Mouse (Mus musculus) T-helper 1 cell (primary cell): ENCODE data around the gene Mrps7.

ENCODE experiments used
- in situ Hi-C: fragments of 300-600 bp; cut with MboI, MseI; formaldehyde crosslinking; loops from one replicate; pipeline ENCODE4 v1.15.1; 2025; ENCODE audit warnings: high pct_unique_total_duplicates

The Mrps7 gene

GRCm38 (mm10) chr11:115603476-115604303, at the start of gene Mrps7, which contains the start of gene Gga3:
Mrps7 (plus strand) TSS chr11:115603925.
Gga3 (minus strand) TSS chr11:115604051.
- in situ Hi-C loops: no loop called here

- in situ Hi-C loops: no loop called here
Observed at GRCm38 (mm10) chr11:115555717-115556116, 48.0 kb upstream of the Mrps7 start.

GRCm38 (mm10) chr11:115563406-115563805, 40.3 kb upstream of the Mrps7 start:
- in situ Hi-C loops: no loop called here

- in situ Hi-C loops: no loop called here
Observed at GRCm38 (mm10) chr11:115564064-115564809, 39.5 kb upstream of the Mrps7 start, which contains the start of gene Nup85. Nup85 (plus strand) TSS chr11:115564434.

GRCm38 (mm10) chr11:115564961-115565360, 38.8 kb upstream of the Mrps7 start:
- in situ Hi-C loops: no loop called here

- in situ Hi-C loops: no loop called here
Observed at GRCm38 (mm10) chr11:115579080-115579479, 24.6 kb upstream of the Mrps7 start.

- in situ Hi-C loops: no loop called here
Observed at GRCm38 (mm10) chr11:115582913-115583606, 20.7 kb upstream of the Mrps7 start.

GRCm38 (mm10) chr11:115584376-115585073, 19.2 kb upstream of the Mrps7 start:
- in situ Hi-C loops: no loop called here

- in situ Hi-C loops: no loop called here
Observed at GRCm38 (mm10) chr11:115585573-115586100, 18.1 kb upstream of the Mrps7 start.

GRCm38 (mm10) chr11:115586403-115586802, 17.3 kb upstream of the Mrps7 start:
- in situ Hi-C loops: no loop called here

GRCm38 (mm10) chr11:115587984-115588383, 15.7 kb upstream of the Mrps7 start:
- in situ Hi-C loops: no loop called here

- in situ Hi-C loops: no loop called here
Observed at GRCm38 (mm10) chr11:115590526-115591075, 13.1 kb upstream of the Mrps7 start.

- in situ Hi-C loops: no loop called here
Observed at GRCm38 (mm10) chr11:115595209-115595608, 8.5 kb upstream of the Mrps7 start.

GRCm38 (mm10) chr11:115598309-115598708, 5.4 kb upstream of the Mrps7 start:
- in situ Hi-C loops: no loop called here

- in situ Hi-C loops: no loop called here
Observed at GRCm38 (mm10) chr11:115599722-115600121, 4.0 kb upstream of the Mrps7 start.

- in situ Hi-C loops: no loop called here
Observed at GRCm38 (mm10) chr11:115600743-115601142, 3.0 kb upstream of the Mrps7 start.

GRCm38 (mm10) chr11:115601174-115601573, 2.6 kb upstream of the Mrps7 start:
- in situ Hi-C loops: no loop called here

- in situ Hi-C loops: no loop called here
Observed at GRCm38 (mm10) chr11:115603128-115603475, 623 bp upstream of the Mrps7 start.

- in situ Hi-C loops: no loop called here
Observed at GRCm38 (mm10) chr11:115604304-115604696, 575 bp downstream of the Mrps7 start.

GRCm38 (mm10) chr11:115606733-115607132, 3.0 kb downstream of the Mrps7 start:
- in situ Hi-C loops: no loop called here
